ENCODE assay signal across 14 mouse cellular contexts in genomic region chr11:77781088-77781487, GRCm38 (mm10). TPM values are rescaled to one million over a fixed set of nuclear protein-coding genes. Genes with fewer than 3 reads are reported as not detected.
DNase-seq lines count a peak whose midpoint lies in the region; ATAC-seq and TF ChIP-seq lines count a peak whose summit lies in the region.
"Had no signal": no experiment of that assay in that cellular context is flagged by ENCODE, and none has a peak within 500 bp of the region (broad histone marks: within the 10 kb centered on the region; RNA-seq: fewer than 3 reads in every experiment).

No protein-coding gene starts in this region.

- no peak for TF ChIP-seq CTCF in kidney, adult 2 months (conservative IDR thresholded peaks at IDR 0.05; ENCODE audit: insufficient read depth, insufficient read length, low read depth, low read length)
- no peak for TF ChIP-seq CTCF in lung, postnatal 0 days (IDR thresholded peaks at IDR 0.05)

- H3K9ac ChIP-seq in kidney, embryonic 15.5 days: no peak overlapping the region
- H3K9ac ChIP-seq in lung, postnatal 0 days (replicated peaks; ENCODE audit: low read depth): no peak overlapping the region
- H3K9ac ChIP-seq: intestine, embryonic 15.5 days; limb, embryonic 13.5 days; midbrain, embryonic 12.5 days had no signal

- H3K4me2 ChIP-seq in kidney, embryonic 15.5 days: no peak overlapping the region
- no peak overlapping the region for H3K4me2 ChIP-seq in lung, postnatal 0 days (replicated peaks; ENCODE audit: low read depth, low read length)
- H3K4me2 ChIP-seq: intestine, embryonic 15.5 days; limb, embryonic 13.5 days; midbrain, embryonic 12.5 days had no signal

- no peaks in the 10 kb centered on the region for H3K27me3 ChIP-seq in kidney, adult 2 months (replicated peaks; ENCODE audit: control insufficient read depth, insufficient read depth, low read length)
- no peaks in the 10 kb centered on the region for H3K27me3 ChIP-seq in kidney, embryonic 15.5 days
- no peaks in the 10 kb centered on the region for H3K27me3 ChIP-seq in lung, postnatal 0 days (replicated peaks; ENCODE audit: insufficient read depth, low read length)
- H3K27me3 ChIP-seq: intestine, embryonic 15.5 days; limb, embryonic 13.5 days; midbrain, embryonic 12.5 days had no signal

- H3K36me3 ChIP-seq in kidney, adult 2 months (ENCODE audit: control insufficient read depth, insufficient read depth, low read length): peaks cover 6% of the 10 kb centered on the region
- H3K36me3 ChIP-seq in kidney, embryonic 15.5 days: peaks cover 21% of the 10 kb centered on the region
- H3K36me3 ChIP-seq in lung, postnatal 0 days (ENCODE audit: insufficient read depth, low read length): no peaks in the 10 kb centered on the region; the same call in none of the 2 replicates

- TF ChIP-seq EP300 in lung, postnatal 0 days (IDR thresholded peaks at IDR 0.05): no peak

- peak overlapping the region; percentile 20; the same call in 1 of the 2 replicates for H3K27ac ChIP-seq in kidney, adult 2 months (ENCODE audit: insufficient read depth, low read depth, low read length)
- H3K27ac ChIP-seq in kidney, embryonic 15.5 days: no peak overlapping the region
- H3K27ac ChIP-seq in lung, postnatal 0 days (ENCODE audit: low read length): peak overlapping the region; percentile 43; the same call in 1 of the 2 replicates
- H3K27ac ChIP-seq: intestine, embryonic 15.5 days; limb, embryonic 13.5 days; midbrain, embryonic 12.5 days had no signal

- H3K4me1 ChIP-seq in kidney, adult 2 months (ENCODE audit: control insufficient read depth, insufficient read depth, low read length): peaks cover 68% of the 10 kb centered on the region
- H3K4me1 ChIP-seq in kidney, embryonic 15.5 days: peaks cover 70% of the 10 kb centered on the region
- H3K4me1 ChIP-seq in lung, postnatal 0 days (ENCODE audit: insufficient read depth, low read depth, low read length): peaks cover 42% of the 10 kb centered on the region

- TF ChIP-seq POLR2A in kidney, adult 2 months (IDR thresholded peaks at IDR 0.05; ENCODE audit: low read depth, low read length): no peak

- no peak for ATAC-seq in kidney, embryonic 15.5 days (replicated peaks; ENCODE audit: low FRiP score)
- no peak for ATAC-seq in lung, postnatal 0 days
- ATAC-seq: intestine, embryonic 15.5 days had no signal

- 57% methylated on average over 7 of the region's 7 CpGs for WGBS in kidney, adult 2 months
- WGBS in kidney, embryonic 15.5 days: 71% methylated on average over 7 of the region's 7 CpGs
- WGBS in lung, postnatal 0 days: 38% methylated on average over 7 of the region's 7 CpGs

- H3K9me3 ChIP-seq in kidney, embryonic 15.5 days (replicated peaks): no peaks in the 10 kb centered on the region
- no peaks in the 10 kb centered on the region for H3K9me3 ChIP-seq in lung, postnatal 0 days (ENCODE audit: low read length)
- H3K9me3 ChIP-seq: intestine, embryonic 15.5 days; limb, embryonic 13.5 days; midbrain, embryonic 12.5 days had no signal

- H3K4me3 ChIP-seq in kidney, adult 2 months (ENCODE audit: insufficient read depth, low read depth, low read length): no peak overlapping the region
- no peak overlapping the region for H3K4me3 ChIP-seq in kidney, embryonic 15.5 days (replicated peaks)
- no peak overlapping the region for H3K4me3 ChIP-seq in lung, postnatal 0 days (ENCODE audit: low read depth, low read length)
- H3K4me3 ChIP-seq: intestine, embryonic 15.5 days; limb, embryonic 13.5 days; midbrain, embryonic 12.5 days had no signal

- no peak for DNase-seq in kidney, adult 2 months
- peak; percentile 83 for DNase-seq in adipocyte (ENCODE audit: low spot score)
- DNase-seq in cerebellum, postnatal 10 days: peak; percentile 59 to 78
- DNase-seq in lung, postnatal 0 days (ENCODE audit: low spot score): peak; percentile 54
- no peak for DNase-seq in embryo, embryonic 11 days
- DNase-seq in thymus, postnatal 36 days: no peak
- DNase-seq: gastrocnemius, postnatal 25 days; layer of hippocampus, adult 9-11 months; right cerebral cortex, postnatal 25 days had no signal

RNA-seq across cellular contexts. Expression of gene Gm10277, which starts 6.5 kb away (rescaled TPM):
- polyA plus RNA-seq in kidney, adult 2 months (2012; rRNA removed): 0.04 TPM in 1 of 2 replicates, not detected in the other
- 1.5 and 2.3 TPM in 2 replicates for polyA plus RNA-seq in kidney, embryonic 15.5 days (2015; fragmentation: Nextera tagmentation; extraction: Ambion mirVana)
- 0.90 and 1.2 TPM in 2 replicates for polyA plus RNA-seq in lung, postnatal 0 days (2015; fragmentation: Nextera tagmentation; extraction: Ambion mirVana)

RNA-seq across cellular contexts. Expression of gene Myo18a, which starts 18.0 kb away (rescaled TPM):
- 92.0 and 93.1 TPM in 2 replicates for polyA plus RNA-seq in kidney, adult 2 months (2012; rRNA removed)
- polyA plus RNA-seq in kidney, embryonic 15.5 days (2015; fragmentation: Nextera tagmentation; extraction: Ambion mirVana): 30.4 and 31.8 TPM in 2 replicates
- 21.6 and 33.3 TPM in 2 replicates for polyA plus RNA-seq in lung, postnatal 0 days (2015; fragmentation: Nextera tagmentation; extraction: Ambion mirVana)

RNA-seq across cellular contexts. Expression of gene Cryba1, which starts 56.0 kb away (rescaled TPM):
- polyA plus RNA-seq in kidney, adult 2 months (2012; rRNA removed): not detected in 2 replicates
- polyA plus RNA-seq in kidney, embryonic 15.5 days (2015; fragmentation: Nextera tagmentation; extraction: Ambion mirVana): not detected in 2 replicates
- polyA plus RNA-seq in lung, postnatal 0 days (2015; fragmentation: Nextera tagmentation; extraction: Ambion mirVana): not detected in 2 replicates
- polyA plus RNA-seq: intestine, embryonic 15.5 days; limb, embryonic 13.5 days; stomach, embryonic 14.5 days had no signal

Comparison
In these comparisons a context has a peak if more than half of its experiments do, and no peak if none do; other contexts are left out.
1. DNase-seq: peak in adipocyte (single experiment), cerebellum, postnatal 10 days (2 of 2) and lung, postnatal 0 days (single experiment); none in kidney, adult 2 months (single experiment), embryo, embryonic 11 days (single experiment) and thymus, postnatal 36 days (0 of 2).